In genomic region chr4:134068793-134069580, GRCm38 (mm10) we compare ENCODE assay signal across 25 mouse cellular contexts. TPM values are rescaled to one million over a fixed set of nuclear protein-coding genes. Genes with fewer than 3 reads are reported as not detected.
DNase-seq lines count a peak whose midpoint lies in the region; ATAC-seq lines count a peak whose summit lies in the region.
"Had no signal": no experiment of that assay in that cellular context is flagged by ENCODE, and none has a peak within 500 bp of the region (broad histone marks: within the 10 kb centered on the region; RNA-seq: fewer than 3 reads in every experiment).

No protein-coding gene starts in this region.

- H3K9me3 ChIP-seq in intestine, embryonic 16.5 days (ENCODE audit: control insufficient read depth, low read length): no peaks in the 10 kb centered on the region
- H3K9me3 ChIP-seq in stomach, embryonic 16.5 days (replicated peaks; ENCODE audit: control insufficient read depth, low read length): no peaks in the 10 kb centered on the region
- no peaks in the 10 kb centered on the region for H3K9me3 ChIP-seq in midbrain, embryonic 13.5 days
- H3K9me3 ChIP-seq: embryonic facial prominence, embryonic 13.5 days; forebrain, embryonic 12.5 days; G1E; heart, embryonic 15.5 days; hindbrain, embryonic 13.5 days had no signal

- H3K9ac ChIP-seq in intestine, embryonic 16.5 days (ENCODE audit: low read depth, low read length): no peak overlapping the region
- H3K9ac ChIP-seq in stomach, embryonic 16.5 days (ENCODE audit: low read length): no peak overlapping the region
- H3K9ac ChIP-seq in midbrain, embryonic 13.5 days (replicated peaks): no peak overlapping the region
- H3K9ac ChIP-seq: embryonic facial prominence, embryonic 13.5 days; forebrain, embryonic 12.5 days; heart, embryonic 15.5 days; hindbrain, embryonic 13.5 days had no signal

- ATAC-seq in intestine, embryonic 16.5 days: peak; percentile 57
- ATAC-seq in stomach, embryonic 16.5 days (ENCODE audit: insufficient read depth, low FRiP score): no peak
- no peak for ATAC-seq in midbrain, embryonic 13.5 days
- ATAC-seq: activated CD4-positive, CD25-positive, alpha-beta regulatory T cell, adult 4 months; forebrain, embryonic 16.5 days; hindbrain, postnatal 0 days had no signal

- peaks cover 5% of the 10 kb centered on the region for H3K36me3 ChIP-seq in intestine, embryonic 16.5 days (ENCODE audit: control insufficient read depth, insufficient read depth, low read length)
- no peaks in the 10 kb centered on the region for H3K36me3 ChIP-seq in stomach, embryonic 16.5 days (ENCODE audit: control insufficient read depth, insufficient read depth, low read length)
- no peaks in the 10 kb centered on the region for H3K36me3 ChIP-seq in midbrain, embryonic 13.5 days
- H3K36me3 ChIP-seq: embryonic facial prominence, embryonic 13.5 days; forebrain, embryonic 12.5 days; G1E; heart, embryonic 15.5 days; hindbrain, embryonic 13.5 days had no signal

- WGBS in intestine, embryonic 16.5 days: 86% methylated on average over 4 of the region's 4 CpGs
- 84% methylated on average over 4 of the region's 4 CpGs for WGBS in stomach, embryonic 16.5 days
- 86% methylated on average over 4 of the region's 4 CpGs for WGBS in midbrain, embryonic 13.5 days

- DNase-seq in ES-CJ7 (ENCODE audit: low read depth, low spot score): peak; percentile 69
- DNase-seq in thymus, postnatal 4 days: no peak
- DNase-seq in testis, postnatal 10 days (ENCODE audit: low spot score): no peak
- DNase-seq: adrenal gland, adult 2 months; adrenal gland, postnatal 25 days; cerebellum, adult 18-20 months; cerebellum, adult 9-11 months; cerebellum, postnatal 36 days; gastrocnemius, postnatal 14 days; heart, adult 2 months; heart, postnatal 14 days had no signal

- H3K4me1 ChIP-seq in intestine, embryonic 16.5 days (ENCODE audit: control insufficient read depth, insufficient read depth, low read length): peaks cover 14% of the 10 kb centered on the region
- no peaks in the 10 kb centered on the region for H3K4me1 ChIP-seq in stomach, embryonic 16.5 days (ENCODE audit: control insufficient read depth, insufficient read depth, low read length)
- H3K4me1 ChIP-seq in midbrain, embryonic 13.5 days (replicated peaks): no peaks in the 10 kb centered on the region

- no peaks in the 10 kb centered on the region for H3K27me3 ChIP-seq in intestine, embryonic 16.5 days (replicated peaks; ENCODE audit: control insufficient read depth, insufficient read depth, low read length)
- no peaks in the 10 kb centered on the region for H3K27me3 ChIP-seq in stomach, embryonic 16.5 days (ENCODE audit: control insufficient read depth, insufficient read depth, low read length)
- peaks cover 15% of the 10 kb centered on the region for H3K27me3 ChIP-seq in midbrain, embryonic 13.5 days

- H3K4me2 ChIP-seq in intestine, embryonic 16.5 days (ENCODE audit: low read depth, low read length): peak overlapping the region; percentile 21
- H3K4me2 ChIP-seq in stomach, embryonic 16.5 days (ENCODE audit: low read depth, low read length): no peak overlapping the region
- H3K4me2 ChIP-seq in midbrain, embryonic 13.5 days (replicated peaks): no peak overlapping the region
- H3K4me2 ChIP-seq: embryonic facial prominence, embryonic 13.5 days; forebrain, embryonic 12.5 days; heart, embryonic 11.5 days; heart, embryonic 15.5 days; hindbrain, embryonic 13.5 days had no signal

- peak overlapping the region; percentile 83 for H3K27ac ChIP-seq in intestine, embryonic 16.5 days (ENCODE audit: low read length)
- peak overlapping the region; percentile 89; the same call in 1 of the 2 replicates for H3K27ac ChIP-seq in stomach, embryonic 16.5 days (ENCODE audit: low read length)
- no peak overlapping the region for H3K27ac ChIP-seq in midbrain, embryonic 13.5 days
- H3K27ac ChIP-seq: embryonic facial prominence, embryonic 13.5 days; forebrain, embryonic 12.5 days; heart, adult 2 months; heart, embryonic 15.5 days; hindbrain, embryonic 13.5 days; hindbrain, postnatal 0 days had no signal

- no peak overlapping the region for H3K4me3 ChIP-seq in intestine, embryonic 16.5 days (ENCODE audit: low read length)
- H3K4me3 ChIP-seq in stomach, embryonic 16.5 days (replicated peaks; ENCODE audit: low read length): no peak overlapping the region
- no peak overlapping the region for H3K4me3 ChIP-seq in midbrain, embryonic 13.5 days (replicated peaks)
- H3K4me3 ChIP-seq: embryonic facial prominence, embryonic 13.5 days; forebrain, embryonic 12.5 days; heart, adult 2 months; heart, embryonic 15.5 days; hindbrain, embryonic 13.5 days had no signal

RNA-seq across cellular contexts. Expression of gene Crybg2, which starts 8.4 kb away (rescaled TPM):
- polyA plus RNA-seq in intestine, embryonic 16.5 days (2015; fragmentation: Nextera tagmentation; extraction: Ambion mirVana): 22.3 and 22.9 TPM in 2 replicates
- 19.3 and 26.8 TPM in 2 replicates for polyA plus RNA-seq in stomach, embryonic 16.5 days (2015; fragmentation: Nextera tagmentation; extraction: Ambion mirVana)
- 0.97 and 1.1 TPM in 2 replicates for polyA plus RNA-seq in midbrain, embryonic 13.5 days (2015; fragmentation: Nextera tagmentation; extraction: Ambion mirVana)

RNA-seq across cellular contexts. Expression of gene Zfp683, which starts 15.3 kb away (rescaled TPM):
- polyA plus RNA-seq in intestine, embryonic 16.5 days (2015; fragmentation: Nextera tagmentation; extraction: Ambion mirVana): not detected in 2 replicates
- polyA plus RNA-seq in stomach, embryonic 16.5 days (2015; fragmentation: Nextera tagmentation; extraction: Ambion mirVana): not detected in 2 replicates
- not detected in 2 replicates for polyA plus RNA-seq in midbrain, embryonic 13.5 days (2015; fragmentation: Nextera tagmentation; extraction: Ambion mirVana)
- polyA plus RNA-seq: embryonic facial prominence, embryonic 13.5 days; forebrain, embryonic 12.5 days; forebrain, embryonic 16.5 days; frontal cortex, adult 2 months; G1E; heart, adult 2 months; heart, embryonic 11.5 days; heart, embryonic 15.5 days; hindbrain, embryonic 13.5 days; hindbrain, postnatal 0 days had no signal

RNA-seq across cellular contexts. Expression of gene Cd52, which starts 25.9 kb away (rescaled TPM):
- polyA plus RNA-seq in intestine, embryonic 16.5 days (2015; fragmentation: Nextera tagmentation; extraction: Ambion mirVana): 27.8 and 28.4 TPM in 2 replicates
- polyA plus RNA-seq in stomach, embryonic 16.5 days (2015; fragmentation: Nextera tagmentation; extraction: Ambion mirVana): 25.8 and 44.2 TPM in 2 replicates
- 2.2 and 2.7 TPM in 2 replicates for polyA plus RNA-seq in midbrain, embryonic 13.5 days (2015; fragmentation: Nextera tagmentation; extraction: Ambion mirVana)

RNA-seq across cellular contexts. Expression of gene Ubxn11, which starts 33.4 kb away (rescaled TPM):
- 4.3 and 5.6 TPM in 2 replicates for polyA plus RNA-seq in intestine, embryonic 16.5 days (2015; fragmentation: Nextera tagmentation; extraction: Ambion mirVana)
- polyA plus RNA-seq in stomach, embryonic 16.5 days (2015; fragmentation: Nextera tagmentation; extraction: Ambion mirVana): 6.4 and 7.0 TPM in 2 replicates
- 9.3 and 11.4 TPM in 2 replicates for polyA plus RNA-seq in midbrain, embryonic 13.5 days (2015; fragmentation: Nextera tagmentation; extraction: Ambion mirVana)

RNA-seq across cellular contexts. Expression of gene Lin28a, which starts 50.3 kb away (rescaled TPM):
- polyA plus RNA-seq in intestine, embryonic 16.5 days (2015; fragmentation: Nextera tagmentation; extraction: Ambion mirVana): 0.10 TPM in 2 replicates
- 0.13 and 0.22 TPM in 2 replicates for polyA plus RNA-seq in stomach, embryonic 16.5 days (2015; fragmentation: Nextera tagmentation; extraction: Ambion mirVana)
- polyA plus RNA-seq in midbrain, embryonic 13.5 days (2015; fragmentation: Nextera tagmentation; extraction: Ambion mirVana): 0.59 TPM in 2 replicates
- polyA plus RNA-seq: activated CD4-positive, CD25-positive, alpha-beta regulatory T cell, adult 4 months; adrenal gland, adult 2 months; embryonic facial prominence, embryonic 13.5 days; forebrain, embryonic 16.5 days; frontal cortex, adult 2 months; G1E; gonadal fat pad, adult 2 months; heart, adult 2 months; hindbrain, postnatal 0 days had no signal
